Mouse (Mus musculus) testis, adult 2 months (tissue): Measurements from ENCODE around the gene Gm10147. TPM values are rescaled to one million over a fixed set of nuclear protein-coding genes. Genes with fewer than 3 reads are reported as not detected.
"Not testable (repeated sequence)": the region's sequence is repeated elsewhere in the genome, so short reads cannot be mapped to it uniquely, and the experiment has no call there.

Source experiments
- H3K27ac ChIP-seq: fragments of 200-500 bp; 2 replicates; pipeline ENCODE4 v1.5.1; 2012; ENCODE audit warnings: low read depth, low read length; ENCODE audit not compliant: control insufficient read depth, insufficient read depth
- H3K27me3 ChIP-seq: fragments of 200-500 bp; 2 replicates; pipeline ENCODE4 v1.6.1; 2012; ENCODE audit warnings: mild to moderate bottlenecking, low read length, moderate library complexity; ENCODE audit not compliant: control insufficient read depth, insufficient read depth
- H3K36me3 ChIP-seq: fragments of 200-500 bp; 2 replicates; pipeline ENCODE4 v1.6.1; 2012; ENCODE audit warnings: mild to moderate bottlenecking, low read length; ENCODE audit not compliant: control insufficient read depth, insufficient read depth
- H3K4me1 ChIP-seq: fragments of 200-500 bp; 2 replicates; pipeline ENCODE4 v1.6.1; 2012; ENCODE audit warnings: low read length; ENCODE audit not compliant: control insufficient read depth, insufficient read depth
- H3K4me3 ChIP-seq: fragments of 200-500 bp; 2 replicates; pipeline ENCODE4 v1.5.1; 2012; ENCODE audit warnings: low read depth, mild to moderate bottlenecking, low read length, moderate library complexity, mixed read lengths; ENCODE audit not compliant: control insufficient read depth
- polyA plus RNA-seq: library from polyadenylated mRNA; depleted of rRNA; stranded (reverse); fragments of >200 nt; gene quantifications from 2 replicates; pipeline ENCODE4 v1.2.3, GENCODE M21; 2012; rRNA removed

Gene Gm10147
- polyA plus RNA-seq: not detected in 2 replicates

DNA sequence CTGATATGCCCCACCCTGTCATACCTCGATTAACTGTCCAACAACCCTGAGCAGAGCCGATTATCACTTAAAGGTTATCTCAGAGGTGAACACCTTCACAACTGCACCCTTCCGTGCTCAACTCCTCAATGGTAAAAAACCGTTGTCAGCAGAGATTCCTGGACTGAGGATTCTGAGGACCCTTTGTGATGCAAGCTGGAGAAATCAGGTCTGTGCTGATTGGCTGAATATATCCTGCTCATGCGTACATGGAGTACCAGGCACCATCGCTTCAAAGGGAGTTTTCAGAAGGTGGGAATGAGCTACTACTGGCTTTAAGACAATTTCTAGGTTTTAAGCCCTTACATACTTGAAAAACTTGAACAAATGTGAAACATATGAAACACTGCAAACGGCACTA lies at the start of gene Gm10147:
Gene Gm10147 (minus strand): TSS at position 101 of the 400 bp plus-strand sequence.
- H3K36me3 ChIP-seq, H3K4me1 ChIP-seq, H3K4me3 ChIP-seq, H3K27ac ChIP-seq, H3K27me3 ChIP-seq: not testable (repeated sequence)
